Mouse (Mus musculus) mature B cell (primary cell): ENCODE results near the gene Polr3h.

Source experiments
- in situ Hi-C: fragments of 300-500 bp; cut with MboI; formaldehyde crosslinking; loops from 2 replicates; pipeline ENCODE4 v1.14.3; 2019

Polr3h gene

DNA sequence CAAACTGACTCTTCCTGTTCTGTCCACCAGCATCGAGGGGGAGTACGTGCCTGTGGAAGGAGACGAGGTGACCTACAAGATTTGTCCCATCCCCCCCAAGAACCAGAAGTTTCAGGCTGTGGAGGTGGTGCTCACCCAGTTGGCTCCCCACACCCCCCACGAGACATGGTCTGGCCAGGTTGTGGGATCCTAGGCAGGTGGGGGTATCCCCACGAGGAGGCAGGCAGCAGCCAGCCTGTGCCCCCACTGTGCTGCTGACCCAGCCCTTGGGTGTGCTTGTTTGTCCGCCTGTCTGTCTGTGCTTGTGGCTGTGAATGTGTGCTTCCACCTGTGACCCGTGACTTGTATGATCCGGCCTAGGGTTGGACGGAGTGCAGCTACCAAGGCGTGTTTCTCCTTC is 23.0 kb upstream of the Polr3h start:
- in situ Hi-C loops = no loop called here

DNA sequence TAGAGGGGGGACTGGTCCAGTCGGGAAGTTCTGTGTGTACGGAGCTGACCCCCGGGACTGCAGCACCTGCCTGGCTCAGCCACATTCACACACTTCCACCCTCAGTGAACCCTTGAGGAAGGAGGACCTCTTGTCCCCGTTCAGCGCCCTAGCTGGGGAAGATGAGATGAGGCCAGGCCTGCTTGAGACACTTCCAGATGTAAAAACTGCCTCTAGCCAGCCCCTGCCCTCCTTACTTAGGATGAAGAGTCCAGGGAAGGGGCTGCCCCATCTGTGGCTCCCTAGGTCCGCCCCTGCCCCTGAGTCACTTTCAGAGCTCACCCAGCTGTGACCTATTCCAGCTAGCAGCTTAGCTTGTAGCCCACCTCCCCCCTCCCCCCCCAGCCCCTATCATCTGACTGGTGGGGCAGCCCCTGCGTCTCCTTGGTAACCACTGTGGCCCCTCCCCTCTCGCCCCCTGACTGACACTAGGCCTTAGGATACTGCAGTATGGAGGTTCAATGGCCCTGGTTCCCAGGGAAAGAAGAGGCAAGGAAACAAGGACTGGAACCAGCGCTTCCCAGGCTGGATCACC is 17.2 kb upstream of the Polr3h start:
- in situ Hi-C loops = no loop called here

DNA sequence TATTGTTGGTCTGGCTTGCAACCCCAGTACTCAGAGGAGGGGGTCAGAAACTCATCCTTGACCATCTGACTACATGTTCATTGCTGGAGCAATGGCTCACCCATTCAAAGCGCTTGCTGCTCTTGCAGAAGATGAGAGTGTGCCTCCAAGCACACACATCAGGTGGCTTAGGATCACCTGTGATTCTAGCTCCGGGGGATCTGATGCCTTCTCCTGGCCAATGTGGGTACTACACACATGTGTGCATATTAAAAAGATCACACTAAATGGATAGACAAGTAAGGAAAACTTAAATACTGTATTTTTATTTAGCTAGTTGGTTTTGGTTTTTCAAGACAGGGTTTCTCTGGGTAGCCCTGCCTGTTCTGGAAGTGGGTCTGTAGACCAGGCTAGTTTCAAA is 15.0 kb upstream of the Polr3h start:
- in situ Hi-C loops = no loop called here

DNA sequence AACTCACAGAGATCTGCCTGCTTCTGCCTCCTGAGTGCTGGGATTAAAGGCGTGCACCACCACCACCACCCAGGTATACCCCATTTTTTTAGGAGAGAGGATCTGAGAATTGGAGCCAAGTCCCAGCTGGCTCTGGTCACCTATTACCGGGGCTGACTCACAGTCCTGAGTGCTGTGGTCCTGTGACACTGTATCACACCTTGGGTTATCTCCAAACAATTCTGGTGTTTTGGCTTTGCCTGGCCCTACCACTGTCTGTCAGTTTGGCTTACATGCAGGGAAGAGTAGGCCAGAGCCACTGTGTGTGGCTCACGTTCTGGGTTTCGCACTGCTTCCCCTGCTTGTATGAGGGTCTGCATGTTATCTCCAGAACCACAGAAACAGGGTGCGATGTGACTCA is 14.2 kb upstream of the Polr3h start:
- in situ Hi-C loops = no loop called here

DNA sequence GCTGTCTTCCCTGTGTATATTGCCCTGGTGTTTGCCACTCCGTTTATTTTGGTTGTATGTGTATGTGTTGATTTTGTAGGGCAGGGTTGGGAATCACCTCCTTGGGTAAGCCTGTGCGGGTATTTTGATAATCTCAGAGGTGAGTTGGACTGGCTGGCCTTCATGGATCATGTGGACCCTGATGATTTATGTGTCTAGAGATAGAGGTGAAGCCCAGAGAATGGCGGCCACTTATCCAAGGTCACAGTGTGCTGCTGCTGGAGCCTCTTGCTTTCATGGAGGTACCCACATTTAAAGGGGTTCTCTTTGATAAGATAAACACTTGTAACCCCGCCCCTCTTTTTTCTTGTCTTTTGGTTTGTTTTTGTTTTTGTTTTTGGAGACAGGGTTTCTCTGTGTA is 13.7 kb upstream of the Polr3h start:
- in situ Hi-C loops = no loop called here

DNA sequence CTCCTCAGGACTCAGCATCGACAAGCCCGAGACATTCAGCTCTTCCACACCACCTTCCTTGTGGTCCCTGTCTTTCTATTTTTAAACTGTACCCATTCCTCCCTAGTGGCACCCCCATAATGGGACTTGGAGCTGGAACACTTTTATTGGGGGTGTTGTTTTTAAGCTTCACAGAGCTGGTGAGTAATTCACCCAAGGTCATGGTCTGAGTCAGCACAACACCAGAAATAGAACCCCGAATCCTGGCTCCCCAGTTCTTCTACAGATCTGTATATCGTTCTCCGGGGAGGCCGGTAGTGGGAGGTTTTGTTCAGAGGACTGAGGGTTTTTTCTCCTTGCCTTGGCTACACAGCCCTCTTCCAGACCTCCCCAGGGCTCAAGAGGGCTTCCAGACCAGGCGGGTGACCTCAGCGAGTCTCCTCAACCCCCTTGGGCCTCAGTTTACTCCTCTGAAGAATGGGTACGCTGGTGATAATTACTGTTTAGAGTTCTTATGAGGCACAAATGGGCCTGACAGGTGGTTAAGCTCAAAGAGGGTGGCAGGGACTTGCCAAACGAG is 13.2 kb upstream of the Polr3h start:
- in situ Hi-C loops = no loop called here

DNA sequence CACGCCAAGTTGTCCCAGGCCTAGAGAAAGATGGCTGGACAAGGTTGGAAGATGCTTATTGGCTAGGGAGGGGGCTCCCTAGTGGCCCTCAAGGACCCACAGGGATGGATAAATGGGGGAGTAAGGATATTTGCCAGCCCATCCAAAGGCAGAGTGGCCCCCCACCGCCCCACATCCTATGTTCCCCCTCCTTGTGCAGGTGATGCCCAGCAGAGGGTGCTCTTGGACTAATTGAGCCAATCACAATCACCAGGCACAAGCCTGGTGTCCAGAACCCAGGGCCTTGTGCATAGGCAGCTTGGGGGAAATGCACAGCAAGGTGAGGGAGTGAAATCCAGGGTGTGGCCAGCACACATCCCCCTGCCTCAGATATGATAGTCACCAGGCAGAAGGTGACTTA is 12.2 kb upstream of the Polr3h start:
- in situ Hi-C loops = no loop called here

DNA sequence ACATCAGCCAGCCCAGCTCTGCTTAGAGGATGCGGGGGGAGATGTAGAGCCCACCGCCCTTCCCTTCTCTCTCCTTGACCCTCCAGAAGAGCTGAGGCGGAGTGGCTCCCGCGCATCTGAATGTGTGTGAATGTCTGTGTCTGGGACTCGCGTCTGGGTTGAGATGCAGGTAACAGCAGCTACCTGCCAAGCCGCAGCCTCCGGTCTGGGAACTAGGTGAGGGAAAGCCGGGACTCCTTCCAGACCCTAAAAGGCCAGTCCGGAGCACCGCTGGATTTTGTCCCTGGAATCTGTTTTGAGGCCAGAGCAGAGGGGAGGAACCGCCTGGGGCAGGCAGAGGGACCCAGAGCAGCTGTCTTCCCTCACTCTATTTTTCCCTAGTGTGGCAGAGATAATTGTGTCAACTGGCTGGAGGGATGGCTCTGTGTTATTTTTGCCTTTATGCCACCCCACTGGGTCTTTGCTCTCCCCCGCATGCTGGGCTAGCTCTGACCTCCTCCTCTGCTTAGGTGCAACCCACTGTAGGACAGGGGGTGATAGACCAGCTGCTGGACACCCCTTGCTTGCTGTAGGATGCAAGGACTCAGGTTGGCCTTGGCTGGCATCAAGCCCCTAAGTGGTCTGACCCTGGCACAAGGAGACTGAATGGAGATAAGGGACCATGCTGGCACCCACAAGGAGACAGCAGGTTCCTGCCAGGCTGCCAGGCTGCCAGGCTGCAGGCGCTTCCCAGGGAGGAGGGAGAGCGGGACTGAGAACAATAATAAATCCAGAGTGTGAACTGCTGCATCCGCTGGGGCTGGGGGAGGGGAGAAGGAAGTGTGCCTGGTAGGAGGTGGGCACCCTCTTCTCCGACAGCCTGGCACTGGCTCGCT is 11.3 kb upstream of the Polr3h start:
- in situ Hi-C loops = no loop called here

DNA sequence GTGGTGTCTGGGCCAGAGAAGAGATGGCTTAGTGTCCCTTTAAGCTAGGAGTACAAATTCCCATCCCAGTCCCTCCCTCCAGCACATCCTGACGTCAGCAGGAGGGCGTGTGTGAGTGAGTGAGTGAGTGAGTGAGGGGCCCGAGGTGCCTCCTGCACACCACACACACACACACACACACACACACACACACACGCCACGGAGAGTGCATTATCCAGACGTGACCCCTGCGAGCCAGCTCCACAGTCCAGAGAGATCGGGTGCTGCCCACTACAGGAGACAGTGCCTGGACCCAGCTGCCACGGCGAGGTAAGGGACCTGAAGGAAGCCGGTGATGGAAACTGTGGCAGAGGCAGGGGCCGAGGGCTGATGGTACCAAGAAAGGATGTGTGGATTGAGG is 10.6 kb upstream of the Polr3h start, which contains the start of gene Csdc2:
Gene Csdc2 (plus strand): TSS at position 81 of the 400 bp plus-strand sequence.
- in situ Hi-C loops = no loop called here

DNA sequence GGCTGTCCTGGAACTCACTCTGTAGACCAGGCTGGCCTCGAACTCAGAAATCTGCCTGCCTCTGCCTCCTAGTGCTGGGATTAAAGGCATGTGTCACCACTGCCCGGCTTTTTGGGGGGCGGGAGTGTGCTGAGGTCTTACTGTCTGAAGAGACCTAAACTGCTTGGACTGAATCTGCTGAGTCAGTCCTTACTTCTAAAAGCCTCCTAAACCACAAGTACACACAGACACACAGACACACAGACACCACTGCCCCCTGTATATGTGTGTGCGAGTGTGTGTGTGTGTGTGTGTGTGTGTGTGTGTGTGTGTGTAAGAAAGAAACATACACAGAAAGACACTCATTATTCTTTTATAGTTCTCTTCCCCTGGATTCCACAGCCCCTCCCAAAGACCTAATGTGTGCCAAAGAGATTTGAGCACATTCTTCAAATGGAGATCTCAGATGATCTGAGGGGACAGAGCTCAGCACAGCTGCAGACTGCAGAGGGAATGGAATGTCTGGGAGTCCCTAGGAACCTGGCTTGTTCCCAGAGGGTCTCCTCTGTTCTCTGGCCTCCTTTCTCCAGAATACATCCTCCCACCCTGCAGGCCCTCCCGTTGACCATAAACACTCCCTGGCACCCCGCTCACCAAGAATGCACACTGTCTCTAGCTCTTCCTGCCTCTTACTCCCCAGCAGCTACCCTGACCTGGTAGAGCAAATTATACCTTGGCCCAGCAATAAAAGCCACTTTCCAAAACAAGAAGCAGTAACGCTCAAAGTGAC is 10.0 kb upstream of the Polr3h start:
- in situ Hi-C loops = no loop called here

DNA sequence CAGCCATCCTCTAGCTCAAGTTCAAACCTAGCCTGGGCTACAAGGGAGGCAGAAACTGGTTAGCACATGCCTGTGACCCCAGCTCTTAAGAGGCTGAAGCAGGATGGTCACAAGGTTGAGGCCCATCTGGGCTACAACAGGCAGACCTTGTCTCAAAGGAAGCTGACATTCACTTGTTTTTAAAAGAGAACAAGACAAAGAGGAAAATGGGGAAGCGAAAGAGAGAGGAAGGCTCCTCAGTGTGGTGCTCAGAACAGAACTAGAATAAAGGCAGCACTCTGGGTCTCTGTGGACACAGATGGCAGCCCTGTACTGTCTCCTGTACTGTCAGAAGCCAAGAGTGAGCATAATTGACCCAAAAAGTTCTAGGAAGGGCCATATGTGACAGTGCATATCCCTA is 7.9 kb upstream of the Polr3h start:
- in situ Hi-C loops = no loop called here

DNA sequence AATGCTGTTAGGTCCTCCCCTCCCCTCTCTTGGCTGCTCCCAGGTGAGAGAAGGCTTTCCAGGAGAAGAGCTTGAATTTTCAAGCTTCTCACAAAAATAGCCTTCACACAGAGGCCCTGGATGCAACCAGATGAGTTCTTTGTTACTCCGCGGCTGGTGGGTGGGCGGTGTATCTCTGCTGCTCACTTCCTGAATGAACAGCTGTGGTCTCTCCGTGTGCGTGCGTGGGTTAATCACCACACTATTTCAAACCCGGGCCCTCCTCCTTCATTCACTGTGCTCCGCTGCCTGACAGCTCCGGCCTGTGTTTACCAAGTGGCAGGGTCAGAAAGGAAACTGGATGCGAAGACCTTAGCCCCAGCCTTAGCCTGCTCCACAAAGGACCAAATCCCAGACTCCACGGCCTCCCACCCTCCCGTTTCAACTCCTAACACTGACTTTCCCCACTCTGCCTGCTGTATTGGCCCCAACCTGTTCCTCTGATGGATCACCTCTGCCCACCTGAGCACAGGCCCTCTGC is 7.0 kb upstream of the Polr3h start:
- in situ Hi-C loops = no loop called here

DNA sequence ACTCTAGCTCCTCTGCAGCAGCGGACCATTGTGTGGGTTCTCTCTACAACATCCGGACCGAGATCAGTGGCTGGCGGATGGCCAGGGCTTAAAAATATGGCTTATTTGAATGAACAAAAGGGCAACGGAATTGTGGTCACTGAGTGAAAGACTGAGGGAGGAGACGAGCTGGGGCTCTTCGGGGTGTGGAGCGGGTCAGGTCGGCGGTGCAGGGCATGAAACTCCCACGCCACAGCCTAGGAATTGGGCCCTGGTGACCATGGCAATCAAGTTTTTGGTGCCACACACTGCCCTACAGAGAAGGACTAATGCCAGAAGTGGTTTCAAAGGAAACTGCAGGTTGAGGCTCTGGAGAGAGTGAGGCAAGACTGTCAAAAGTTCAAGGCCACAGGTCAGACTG is 2.2 kb upstream of the Polr3h start:
- in situ Hi-C loops = no loop called here

DNA sequence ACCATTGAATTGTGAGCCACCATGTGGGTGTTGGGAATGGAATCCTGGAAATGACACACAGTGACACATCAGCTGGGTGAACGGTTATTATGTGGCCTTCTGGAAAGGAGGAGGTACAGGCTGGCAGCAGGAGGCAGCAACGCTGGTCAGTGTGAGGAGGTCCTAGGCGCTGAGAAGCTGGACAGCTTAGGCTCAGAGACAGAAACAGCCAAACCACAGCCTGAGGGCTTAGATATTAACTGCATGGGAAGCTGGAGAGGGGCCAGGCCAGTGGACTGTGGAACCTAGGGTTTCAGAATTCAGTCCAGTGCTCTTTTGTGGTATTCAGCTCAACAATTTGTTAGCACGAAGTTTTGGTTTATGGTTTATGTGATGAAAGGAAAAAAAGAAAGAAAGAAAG is 1.7 kb upstream of the Polr3h start:
- in situ Hi-C loops = no loop called here

DNA sequence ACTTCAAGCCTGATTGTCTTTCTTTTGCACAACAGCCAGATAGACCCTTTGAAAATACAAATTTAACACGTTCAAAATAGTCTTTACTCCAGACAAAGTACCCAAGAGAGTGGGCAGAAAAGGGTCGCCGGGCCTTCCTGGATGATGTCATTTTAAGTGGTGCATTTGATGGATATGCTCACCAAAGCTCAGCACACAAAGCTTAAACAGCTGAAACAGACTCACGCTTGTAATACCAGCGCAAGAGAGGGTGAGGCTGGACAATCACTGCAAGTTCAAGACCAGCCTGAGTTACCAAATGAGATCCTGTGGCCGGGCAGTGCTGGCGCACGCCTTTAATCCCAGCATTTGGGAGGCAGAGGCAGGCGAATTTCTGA is 394 bp upstream of the Polr3h start:
- in situ Hi-C loops = no loop called here

DNA sequence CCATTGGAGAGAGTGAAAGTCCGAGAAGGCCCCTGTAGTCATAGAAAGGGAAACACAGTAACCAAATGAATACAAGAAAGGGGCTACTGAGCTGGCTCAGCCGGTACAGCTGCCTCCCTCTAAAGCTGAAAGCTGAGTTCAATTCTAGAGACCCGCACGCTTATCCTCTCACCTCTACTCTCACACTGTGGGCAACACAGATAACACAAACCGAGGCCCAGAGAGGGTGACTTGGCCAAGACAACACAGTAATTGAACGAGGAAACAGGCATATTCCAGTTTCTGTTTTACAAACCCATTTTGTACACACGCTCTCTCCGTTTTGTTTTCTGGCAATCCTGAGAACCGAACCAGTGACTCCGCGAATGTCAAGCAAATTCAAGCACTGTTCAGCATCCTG is 1.1 kb downstream of the Polr3h start:
- in situ Hi-C loops = no loop called here

DNA sequence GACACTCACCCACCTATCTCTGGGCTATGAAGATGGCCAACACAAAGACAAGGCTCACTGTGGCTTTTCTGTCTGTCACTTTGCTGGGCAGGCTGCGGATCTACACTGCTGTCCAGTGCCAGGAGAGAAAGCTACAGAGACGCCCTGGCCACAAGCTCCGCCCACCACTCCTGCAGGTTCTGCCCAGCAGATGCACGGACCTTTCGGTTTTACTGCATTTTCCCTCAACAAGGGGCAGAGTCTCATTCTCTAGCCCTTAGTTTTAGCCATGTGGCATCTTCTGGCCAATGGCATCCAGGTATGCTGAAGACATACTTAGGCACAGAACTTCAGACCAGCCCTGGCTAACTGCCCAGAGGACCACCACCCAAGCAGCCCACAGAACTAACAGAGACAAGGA is 4.8 kb downstream of the Polr3h start:
- in situ Hi-C loops = no loop called here

DNA sequence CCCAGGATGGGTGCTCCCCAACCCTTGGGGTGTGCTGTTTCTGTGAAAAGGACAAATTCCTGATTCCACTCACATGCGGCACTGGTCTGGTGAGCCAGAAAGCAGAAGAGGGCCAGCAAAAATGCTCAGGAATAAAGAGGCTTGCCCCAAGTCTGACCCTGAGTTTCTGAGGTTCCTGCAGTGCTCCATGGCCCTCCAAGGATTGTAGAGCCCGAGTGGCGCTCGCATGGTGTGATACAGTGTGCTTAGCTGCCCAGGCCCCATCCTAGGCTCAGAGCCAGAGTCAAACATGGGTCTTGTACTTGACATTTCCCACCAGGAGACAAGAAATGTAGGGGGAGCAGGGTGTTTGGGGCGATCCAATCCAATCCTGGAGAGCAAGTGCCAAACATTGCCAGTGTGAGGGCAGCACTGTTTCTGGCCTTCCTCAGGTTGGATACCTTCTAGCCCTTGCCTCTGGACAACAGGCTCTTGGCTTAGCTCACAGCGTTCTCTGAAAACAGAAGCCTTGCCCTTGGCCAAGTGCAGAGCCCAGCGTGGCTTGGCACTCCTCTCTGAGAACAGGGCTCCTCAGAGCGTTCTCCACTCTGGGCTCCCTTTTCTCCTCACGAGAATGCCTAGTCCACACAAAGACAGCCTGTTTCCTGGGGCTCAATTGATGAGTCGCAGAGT is 5.4 kb downstream of the Polr3h start:
- in situ Hi-C loops = no loop called here

DNA sequence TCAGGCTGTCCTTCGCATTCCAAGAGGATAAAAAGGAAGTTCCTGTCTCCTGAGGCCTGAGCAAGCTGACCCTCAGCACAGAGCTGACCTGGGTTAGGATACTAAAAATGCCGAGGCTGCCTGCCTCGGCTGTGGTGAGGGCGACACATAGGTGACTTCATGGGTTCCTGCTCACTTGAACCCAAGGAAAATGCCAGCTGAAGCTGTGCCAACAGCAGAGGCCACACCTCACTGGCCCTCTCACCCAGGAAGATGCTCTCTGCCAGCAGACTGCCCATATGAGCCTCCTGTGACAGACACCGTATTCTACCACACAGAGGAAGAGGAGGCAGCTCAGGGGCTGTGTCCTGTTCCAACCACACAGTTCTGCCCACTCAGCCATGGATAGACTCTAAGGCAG is 7.0 kb downstream of the Polr3h start:
- in situ Hi-C loops = loop anchor here (5.0 kb wide), 1 partner anchor 87 kb away; no protein-coding TSS in a partner anchor

DNA sequence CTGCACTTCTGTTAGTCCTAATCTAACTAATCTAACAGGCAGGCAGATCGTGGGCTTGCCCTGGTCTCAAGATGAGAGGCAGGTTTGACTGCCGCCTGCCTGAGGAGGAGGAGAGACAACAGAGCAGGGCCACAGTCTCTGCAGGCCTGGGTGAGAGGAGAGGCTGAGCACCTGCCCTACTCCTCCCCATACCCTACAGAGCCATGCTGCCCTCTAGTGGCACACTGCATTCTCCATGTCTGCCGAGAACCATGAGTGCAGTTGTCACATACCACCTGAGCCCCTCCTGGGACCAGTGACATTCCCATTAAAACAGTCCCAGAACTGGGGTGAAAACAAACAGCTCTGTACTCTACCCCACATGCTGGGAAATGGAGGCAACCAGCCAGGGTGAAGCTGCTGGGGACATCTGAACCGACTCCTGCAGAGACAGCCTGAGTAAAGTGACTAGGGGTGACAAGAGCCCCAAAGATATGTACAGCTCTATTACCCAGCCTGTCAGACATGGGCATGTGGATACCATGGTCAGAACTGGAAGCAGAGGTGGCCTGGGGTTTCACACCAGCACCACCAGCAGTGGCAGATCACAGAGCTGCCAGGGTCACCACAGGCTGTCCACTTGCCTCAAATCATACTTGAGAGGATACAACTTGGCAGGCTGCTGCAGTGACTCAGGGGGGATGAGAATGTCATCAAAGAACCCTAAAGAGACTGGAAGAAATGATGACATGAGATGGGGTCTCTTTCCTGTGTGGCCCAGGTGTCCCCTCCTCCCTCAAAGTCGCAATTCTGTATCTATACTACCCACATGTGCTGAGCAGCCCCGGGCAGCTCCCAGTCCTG is 8.2 kb downstream of the Polr3h start:
- in situ Hi-C loops = loop anchor here (5.0 kb wide), 1 partner anchor 86 kb away; no protein-coding TSS in a partner anchor

DNA sequence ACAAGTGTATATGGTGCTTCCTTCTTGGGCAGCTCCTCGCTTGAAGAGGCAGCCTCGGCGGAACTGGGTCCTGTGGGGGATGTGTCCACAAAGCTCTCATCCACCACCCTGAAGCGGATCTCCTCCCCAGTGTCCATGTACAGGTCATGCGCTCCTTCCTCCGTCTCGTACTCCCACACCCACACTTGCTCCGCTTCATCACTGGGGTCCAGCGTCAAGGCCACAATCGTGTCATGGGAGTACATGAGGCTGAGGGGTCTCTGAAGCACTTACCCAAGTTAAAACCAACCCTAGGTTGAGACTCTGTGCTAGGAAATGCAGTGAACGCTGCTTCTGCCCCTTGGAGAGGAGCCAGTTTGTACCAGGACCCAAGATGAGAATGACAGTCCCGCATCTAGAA is 8.8 kb downstream of the Polr3h start:
- in situ Hi-C loops = loop anchor here (5.0 kb wide), 1 partner anchor 85 kb away; no protein-coding TSS in a partner anchor
